Mouse (Mus musculus): Measurements from ENCODE around the gene Esrrg. TPM values are rescaled to one million over a fixed set of nuclear protein-coding genes. Genes with fewer than 3 reads are reported as not detected.

Gene Esrrg
- polyA plus RNA-seq, 1 experiment = not detected

GRCm38 (mm10) chr1:188009868-188010267 is 401.3 kb downstream of the Esrrg start:
- H3K79me2 ChIP-seq (ENCODE audit: control insufficient read depth, insufficient read depth) = no peaks in the 10 kb centered on the region
- no peaks in the 10 kb centered on the region for H3K79me3 ChIP-seq (ENCODE audit: low read depth)
- H3ac ChIP-seq (ENCODE audit: control insufficient read depth, insufficient read length, low read depth) = no peak overlapping the region
- H3K36me3 ChIP-seq (ENCODE audit: control insufficient read depth, insufficient read depth) = no peaks in the 10 kb centered on the region
- no peak for TF ChIP-seq CTCF (IDR thresholded peaks at IDR 0.05; ENCODE audit: control insufficient read depth, insufficient read depth, insufficient read length)
- TF ChIP-seq FOSL1 (IDR thresholded peaks at IDR 0.05; ENCODE audit: insufficient read depth, low read length, poor library complexity, severe bottlenecking) = no peak
- TF ChIP-seq MYOG (IDR thresholded peaks at IDR 0.05; ENCODE audit: control insufficient read depth, extremely low read depth, insufficient read length) = no peak
- TF ChIP-seq CEBPB (IDR thresholded peaks at IDR 0.05; ENCODE audit: low read depth) = no peak
- no peak for TF ChIP-seq MAX (IDR thresholded peaks at IDR 0.05)
- TF ChIP-seq USF1 (IDR thresholded peaks at IDR 0.05; ENCODE audit: low read depth) = no peak
- TF ChIP-seq MYOD1 (IDR thresholded peaks at IDR 0.05; ENCODE audit: control insufficient read depth, insufficient read length, low read depth) = no peak
- H3K4me3 ChIP-seq (ENCODE audit: insufficient read depth, poor library complexity, severe bottlenecking) = no peak overlapping the region
- H3K27me3 ChIP-seq (ENCODE audit: control insufficient read depth, insufficient read depth, insufficient read length) = peaks cover 3% of the 10 kb centered on the region

- Histone ChIP-seq H3ac (ENCODE audit: control insufficient read depth, insufficient read length, low read depth) (no peak overlapping the region), H3K27me3 (ENCODE audit: control insufficient read depth, insufficient read depth, insufficient read length) (peaks cover 3% of the 10 kb centered on the region), H3K79me3 (ENCODE audit: low read depth) (no peaks in the 10 kb centered on the region), H3K36me3 (ENCODE audit: control insufficient read depth, insufficient read depth) (no peaks in the 10 kb centered on the region), H3K4me3 (ENCODE audit: insufficient read depth, poor library complexity, severe bottlenecking) (no peak overlapping the region), H3K79me2 (ENCODE audit: control insufficient read depth, insufficient read depth) (no peaks in the 10 kb centered on the region)
- TF ChIP-seq FOSL1 (IDR thresholded peaks at IDR 0.05; ENCODE audit: insufficient read depth, low read length, poor library complexity, severe bottlenecking) = no peak
- no peak for TF ChIP-seq CTCF (IDR thresholded peaks at IDR 0.05; ENCODE audit: control insufficient read depth, insufficient read depth, insufficient read length)
- TF ChIP-seq MAX (IDR thresholded peaks at IDR 0.05) = no peak
- no peak for TF ChIP-seq MYOG (IDR thresholded peaks at IDR 0.05; ENCODE audit: control insufficient read depth, extremely low read depth, insufficient read length)
- no peak for TF ChIP-seq MYOD1 (IDR thresholded peaks at IDR 0.05; ENCODE audit: control insufficient read depth, insufficient read length, low read depth)
- TF ChIP-seq USF1 (IDR thresholded peaks at IDR 0.05; ENCODE audit: low read depth) = no peak
- no peak for TF ChIP-seq CEBPB (IDR thresholded peaks at IDR 0.05; ENCODE audit: low read depth)
Observed at GRCm38 (mm10) chr1:188010860-188011259, 402.3 kb downstream of the Esrrg start.

GRCm38 (mm10) chr1:188014411-188014810 is 405.8 kb downstream of the Esrrg start:
- TF ChIP-seq MYOD1 (IDR thresholded peaks at IDR 0.05; ENCODE audit: control insufficient read depth, insufficient read length, low read depth) (no peak), MAX (IDR thresholded peaks at IDR 0.05) (no peak), CEBPB (IDR thresholded peaks at IDR 0.05; ENCODE audit: low read depth) (no peak), MYOG (IDR thresholded peaks at IDR 0.05; ENCODE audit: control insufficient read depth, extremely low read depth, insufficient read length) (no peak), FOSL1 (IDR thresholded peaks at IDR 0.05; ENCODE audit: insufficient read depth, low read length, poor library complexity, severe bottlenecking) (no peak), USF1 (IDR thresholded peaks at IDR 0.05; ENCODE audit: low read depth) (no peak), CTCF (IDR thresholded peaks at IDR 0.05; ENCODE audit: control insufficient read depth, insufficient read depth, insufficient read length) (no peak)
- H3K36me3 ChIP-seq (ENCODE audit: control insufficient read depth, insufficient read depth) = no peaks in the 10 kb centered on the region
- H3K79me2 ChIP-seq (ENCODE audit: control insufficient read depth, insufficient read depth) = no peaks in the 10 kb centered on the region
- no peaks in the 10 kb centered on the region for H3K27me3 ChIP-seq (ENCODE audit: control insufficient read depth, insufficient read depth, insufficient read length)
- no peaks in the 10 kb centered on the region for H3K79me3 ChIP-seq (ENCODE audit: low read depth)
- H3K4me3 ChIP-seq (ENCODE audit: insufficient read depth, poor library complexity, severe bottlenecking) = no peak overlapping the region
- no peak overlapping the region for H3ac ChIP-seq (ENCODE audit: control insufficient read depth, insufficient read length, low read depth)

GRCm38 (mm10) chr1:188017956-188018862 is 409.6 kb downstream of the Esrrg start:
- Histone ChIP-seq H3K27me3 (ENCODE audit: control insufficient read depth, insufficient read depth, insufficient read length) (no peaks in the 10 kb centered on the region), H3K4me3 (ENCODE audit: insufficient read depth, poor library complexity, severe bottlenecking) (no peak overlapping the region), H3K79me3 (ENCODE audit: low read depth) (no peaks in the 10 kb centered on the region), H3ac (ENCODE audit: control insufficient read depth, insufficient read length, low read depth) (no peak overlapping the region), H3K36me3 (ENCODE audit: control insufficient read depth, insufficient read depth) (no peaks in the 10 kb centered on the region), H3K79me2 (ENCODE audit: control insufficient read depth, insufficient read depth) (no peaks in the 10 kb centered on the region)
- no peak for TF ChIP-seq USF1 (IDR thresholded peaks at IDR 0.05; ENCODE audit: low read depth)
- TF ChIP-seq MYOG (IDR thresholded peaks at IDR 0.05; ENCODE audit: control insufficient read depth, extremely low read depth, insufficient read length) = no peak
- TF ChIP-seq CTCF (IDR thresholded peaks at IDR 0.05; ENCODE audit: control insufficient read depth, insufficient read depth, insufficient read length) = no peak
- TF ChIP-seq MYOD1 (IDR thresholded peaks at IDR 0.05; ENCODE audit: control insufficient read depth, insufficient read length, low read depth) = no peak
- TF ChIP-seq MAX (IDR thresholded peaks at IDR 0.05) = no peak
- TF ChIP-seq CEBPB (IDR thresholded peaks at IDR 0.05; ENCODE audit: low read depth) = no peak
- TF ChIP-seq FOSL1 (IDR thresholded peaks at IDR 0.05; ENCODE audit: insufficient read depth, low read length, poor library complexity, severe bottlenecking) = no peak

GRCm38 (mm10) chr1:188029205-188029604 is 420.6 kb downstream of the Esrrg start:
- Histone ChIP-seq H3ac (ENCODE audit: control insufficient read depth, insufficient read length, low read depth) (no peak overlapping the region), H3K36me3 (ENCODE audit: control insufficient read depth, insufficient read depth) (no peaks in the 10 kb centered on the region), H3K79me3 (ENCODE audit: low read depth) (no peaks in the 10 kb centered on the region), H3K79me2 (ENCODE audit: control insufficient read depth, insufficient read depth) (no peaks in the 10 kb centered on the region), H3K27me3 (ENCODE audit: control insufficient read depth, insufficient read depth, insufficient read length) (no peaks in the 10 kb centered on the region), H3K4me3 (ENCODE audit: insufficient read depth, poor library complexity, severe bottlenecking) (no peak overlapping the region)
- TF ChIP-seq USF1 (IDR thresholded peaks at IDR 0.05; ENCODE audit: low read depth) (peak; percentile 28), MYOD1 (IDR thresholded peaks at IDR 0.05; ENCODE audit: control insufficient read depth, insufficient read length, low read depth) (no peak), MYOG (IDR thresholded peaks at IDR 0.05; ENCODE audit: control insufficient read depth, extremely low read depth, insufficient read length) (no peak), FOSL1 (IDR thresholded peaks at IDR 0.05; ENCODE audit: insufficient read depth, low read length, poor library complexity, severe bottlenecking) (no peak), CEBPB (IDR thresholded peaks at IDR 0.05; ENCODE audit: low read depth) (no peak), MAX (IDR thresholded peaks at IDR 0.05) (no peak)

Measured in C2C12 (cell line).